Mouse (Mus musculus): Measurements from ENCODE around the gene Ksr2.
A peak's percentile ranks its signal among the peaks of the same experiment; 100 is the strongest.

Gene Ksr2

DNA sequence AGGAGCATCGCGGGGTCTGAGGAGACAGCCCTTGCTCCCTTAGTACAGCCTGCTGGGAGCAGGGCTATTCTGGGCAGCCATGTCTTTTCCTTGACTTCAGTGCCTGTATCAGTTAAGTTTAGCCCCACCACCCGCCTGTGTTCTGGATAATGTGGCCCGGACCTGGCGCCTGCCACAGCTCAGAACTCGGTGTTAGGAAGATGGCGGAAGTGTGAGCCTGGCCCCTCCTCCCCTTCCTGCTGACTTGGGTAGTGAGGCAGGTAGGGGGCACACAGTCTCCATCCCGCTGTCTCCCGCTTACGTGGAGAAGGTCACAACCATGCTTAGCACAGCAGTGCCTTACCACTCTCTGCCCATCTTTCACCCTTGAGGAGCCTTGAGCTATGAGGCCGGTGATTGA lies 68.2 kb downstream of the Ksr2 start:
- no peak for DNase-seq (ENCODE audit: low spot score in 2 of 2)

DNA sequence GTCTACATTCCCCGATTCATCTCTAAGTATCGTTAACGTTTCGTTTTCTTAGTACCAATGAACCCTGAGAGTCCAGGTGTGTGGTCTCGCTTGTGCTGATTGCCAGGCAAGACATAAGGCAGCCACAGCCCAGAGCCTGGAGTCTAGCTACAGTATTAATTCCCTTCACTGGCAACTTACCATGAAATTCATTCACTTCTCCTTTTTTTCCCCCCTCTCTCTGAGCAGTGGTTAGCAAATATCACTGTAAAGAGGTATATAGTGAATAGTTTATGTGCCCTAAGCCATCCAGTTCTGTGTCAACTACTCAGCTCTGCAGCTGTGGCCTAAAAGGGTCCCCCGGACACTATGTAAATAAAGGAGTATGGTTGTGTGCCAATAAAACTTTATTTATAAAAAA lies 71.6 kb downstream of the Ksr2 start:
- no peak for DNase-seq (ENCODE audit: low spot score in 2 of 2)

DNA sequence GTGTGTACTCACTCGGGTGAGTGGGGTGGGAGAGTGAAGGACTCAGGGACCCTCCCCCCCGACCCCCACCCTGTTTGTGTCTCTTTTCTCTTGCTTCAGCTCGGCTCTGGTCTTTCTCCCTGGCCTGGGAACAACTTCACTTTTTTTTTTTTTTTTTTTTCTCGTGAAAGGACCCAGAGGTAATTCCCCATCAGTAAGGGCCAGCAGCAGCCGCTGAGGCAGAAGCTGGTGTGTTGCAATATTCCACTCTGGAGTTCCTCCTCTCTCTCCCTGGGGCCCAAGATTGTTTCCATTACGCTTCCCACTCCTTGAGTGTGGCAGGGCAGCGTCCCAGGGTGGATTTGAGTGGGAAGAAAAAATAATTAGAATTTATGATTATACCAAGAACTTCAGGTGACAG lies 72.3 kb downstream of the Ksr2 start:
- no peak for DNase-seq (ENCODE audit: low spot score in 2 of 2)

DNA sequence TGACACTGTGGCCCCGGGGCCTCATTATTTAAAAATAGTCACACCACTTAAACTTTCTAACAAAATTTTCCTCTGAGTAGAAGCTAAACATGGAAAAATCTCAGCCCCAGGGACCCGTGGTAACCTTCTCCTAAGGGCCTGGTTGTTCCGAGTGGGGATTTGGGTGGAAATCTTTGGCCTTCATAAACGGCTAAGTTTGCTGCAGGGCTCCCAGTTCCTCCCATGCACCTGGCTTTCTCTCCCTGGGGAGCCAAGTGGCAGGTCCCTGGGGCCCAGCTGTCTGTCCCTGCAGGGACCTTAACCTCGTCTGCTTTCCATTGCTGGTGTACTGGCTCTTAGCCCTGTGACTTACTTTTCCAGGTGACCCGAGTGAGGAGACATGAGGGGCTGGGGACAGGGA lies 74.4 kb downstream of the Ksr2 start:
- DNase-seq (ENCODE audit: low spot score in 2 of 2): no peak

DNA sequence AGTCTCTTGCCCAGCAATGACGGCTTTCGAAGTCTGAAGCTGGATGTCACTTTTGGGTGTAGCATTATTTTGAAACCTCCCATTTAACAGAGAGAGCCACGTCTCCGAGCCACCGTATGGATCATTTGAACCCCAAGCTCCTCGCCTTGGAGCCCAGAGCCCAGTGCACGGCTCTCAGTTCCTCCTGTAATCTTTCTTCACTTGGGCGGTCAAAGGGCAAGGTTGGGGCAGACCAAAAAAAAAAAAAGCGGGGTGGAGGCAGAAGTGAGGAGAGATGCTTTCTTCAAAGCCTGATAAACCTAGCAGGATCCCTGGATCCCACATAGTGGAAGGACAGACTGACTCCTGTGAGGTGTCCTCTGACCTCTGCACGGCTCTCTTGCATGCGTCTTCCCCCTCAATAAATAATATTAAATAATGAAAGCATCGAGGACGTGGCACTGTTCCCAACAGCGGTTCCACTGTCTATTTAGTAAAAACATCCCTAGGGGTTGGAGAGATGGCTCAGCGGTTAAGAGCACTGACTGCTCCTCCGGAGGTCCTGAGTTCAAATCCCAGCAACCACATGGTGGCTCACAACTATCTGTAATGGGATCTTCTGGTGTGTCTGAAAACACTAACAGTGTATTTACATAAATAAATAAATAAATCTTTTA lies 75.0 kb downstream of the Ksr2 start:
- no peak for DNase-seq (ENCODE audit: low spot score in 2 of 2)

DNA sequence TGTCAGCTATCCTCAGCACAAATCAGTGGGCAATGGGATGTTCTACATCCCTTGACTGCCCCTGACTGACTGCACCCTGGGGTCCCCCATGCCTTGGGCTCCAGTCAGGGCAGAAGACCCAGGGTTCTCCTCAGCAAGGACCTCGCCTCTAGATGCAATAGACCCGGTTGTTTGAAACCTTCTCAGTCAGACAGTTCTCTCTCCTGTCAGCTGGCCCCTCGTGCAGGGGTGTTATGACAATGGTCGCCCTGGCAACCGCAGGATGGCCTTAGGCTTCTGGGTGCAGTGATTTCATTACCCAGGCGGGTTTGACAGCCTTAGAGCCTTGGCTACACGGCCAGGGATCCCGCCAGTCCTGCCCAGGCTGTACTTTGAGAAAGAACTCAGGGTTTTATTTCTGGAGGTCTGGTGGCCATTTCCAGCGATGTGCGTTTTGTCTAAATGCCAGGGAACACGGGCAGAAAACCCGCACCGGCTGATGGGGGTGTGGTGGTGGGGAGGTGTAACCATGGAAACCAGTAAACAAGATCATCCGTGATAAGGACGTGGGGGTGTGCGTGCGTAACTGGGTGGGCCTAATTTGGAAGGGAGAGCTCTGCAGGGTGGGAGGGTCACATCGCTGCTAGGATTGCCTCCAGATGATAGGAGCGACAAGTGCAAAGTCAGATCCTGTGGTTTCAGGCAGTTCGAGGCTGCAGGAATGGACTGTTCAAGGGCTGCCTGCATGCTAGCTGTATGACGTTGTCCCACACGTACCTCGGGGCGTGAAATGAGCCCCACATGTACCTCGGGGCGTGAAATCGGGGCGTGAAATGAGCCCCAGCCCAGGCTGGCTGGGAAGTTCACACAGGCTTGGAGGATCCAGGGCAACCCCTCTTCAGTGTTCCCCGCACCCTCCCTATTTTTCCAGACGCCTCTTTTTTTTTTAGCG lies 79.4 kb downstream of the Ksr2 start:
- peak; percentile 68 to 72 for DNase-seq (ENCODE audit: low spot score in 2 of 2)

DNA sequence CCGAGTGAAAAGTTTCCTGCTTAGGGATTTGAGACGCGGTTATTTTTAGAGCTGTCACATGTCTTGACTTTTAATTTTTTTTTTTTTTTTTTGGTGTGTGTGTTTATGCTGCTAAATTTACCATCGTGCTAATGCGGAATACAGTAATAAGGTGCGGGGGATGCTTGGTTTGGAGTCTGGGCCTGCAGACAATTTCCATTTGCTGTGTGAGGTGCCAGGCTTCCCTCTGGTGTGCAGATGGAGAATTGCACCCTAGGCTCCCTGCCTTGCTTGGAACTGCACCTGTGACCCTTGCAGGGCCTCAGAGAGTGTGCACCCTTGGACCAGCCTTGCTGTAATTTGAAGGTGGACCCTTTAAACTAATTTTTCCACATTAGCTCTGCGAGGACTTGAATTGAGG lies 80.1 kb downstream of the Ksr2 start:
- DNase-seq (ENCODE audit: low spot score in 2 of 2): peak; percentile 81 to 87

DNA sequence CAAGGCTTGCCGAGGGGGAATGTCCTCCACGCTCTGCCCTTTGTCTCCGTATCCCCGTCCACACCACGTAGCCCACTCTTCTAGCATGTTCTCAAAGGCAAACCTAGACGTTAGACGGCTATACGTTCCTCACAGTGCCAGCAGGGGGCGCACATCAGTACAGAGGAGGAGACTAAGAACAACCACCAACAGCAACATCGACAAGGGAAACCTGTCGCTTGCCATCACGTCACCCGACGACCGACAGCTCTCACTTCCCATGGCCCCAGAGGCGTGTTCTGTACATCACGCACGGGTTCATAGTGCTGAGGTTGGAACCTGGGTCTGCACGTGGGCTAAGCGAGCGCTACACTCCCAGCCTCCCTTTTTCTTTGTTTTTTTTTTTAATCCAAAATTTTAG lies 83.3 kb downstream of the Ksr2 start:
- no peak for DNase-seq (ENCODE audit: low spot score in 2 of 2)

DNA sequence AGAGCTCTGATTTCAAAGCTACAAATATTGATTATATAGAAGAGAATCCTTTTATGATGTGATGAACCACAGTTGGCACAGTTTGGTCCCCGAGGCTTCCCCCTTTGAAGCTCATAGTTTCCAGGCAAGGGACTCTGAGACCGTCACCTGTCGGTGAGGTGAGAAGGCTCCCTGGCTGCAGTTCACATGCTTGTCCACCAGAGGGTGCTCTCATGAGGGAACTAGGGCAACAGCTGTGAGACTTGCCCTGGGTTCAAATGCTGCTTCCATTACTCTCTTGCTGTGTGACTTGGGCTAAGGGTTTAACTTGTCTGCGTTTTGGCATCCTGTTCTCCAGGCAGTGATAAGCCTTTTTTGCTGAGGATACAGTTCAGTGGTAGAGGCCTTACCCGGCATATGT lies 88.8 kb downstream of the Ksr2 start:
- no peak for DNase-seq (ENCODE audit: low spot score in 2 of 2)

DNA sequence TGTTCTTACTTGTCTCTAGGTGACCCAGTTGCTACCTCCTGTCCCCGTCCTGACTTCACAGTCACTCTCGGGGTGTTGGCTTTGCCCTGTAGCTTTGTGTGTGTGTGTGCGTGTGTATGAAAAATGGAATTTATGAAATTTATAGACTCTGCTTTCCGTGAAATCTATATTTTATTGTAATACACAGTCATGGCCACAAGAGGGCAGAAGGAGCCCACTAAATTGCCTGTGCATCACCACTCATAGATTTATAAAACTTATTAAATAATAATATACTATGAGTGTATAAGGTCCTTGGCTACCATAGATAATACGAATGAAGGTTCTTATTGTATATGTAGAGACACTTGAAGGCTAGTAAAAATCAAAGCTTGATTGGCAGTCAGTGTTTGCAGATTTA lies 90.6 kb downstream of the Ksr2 start:
- DNase-seq (ENCODE audit: low spot score in 2 of 2): no peak

DNA sequence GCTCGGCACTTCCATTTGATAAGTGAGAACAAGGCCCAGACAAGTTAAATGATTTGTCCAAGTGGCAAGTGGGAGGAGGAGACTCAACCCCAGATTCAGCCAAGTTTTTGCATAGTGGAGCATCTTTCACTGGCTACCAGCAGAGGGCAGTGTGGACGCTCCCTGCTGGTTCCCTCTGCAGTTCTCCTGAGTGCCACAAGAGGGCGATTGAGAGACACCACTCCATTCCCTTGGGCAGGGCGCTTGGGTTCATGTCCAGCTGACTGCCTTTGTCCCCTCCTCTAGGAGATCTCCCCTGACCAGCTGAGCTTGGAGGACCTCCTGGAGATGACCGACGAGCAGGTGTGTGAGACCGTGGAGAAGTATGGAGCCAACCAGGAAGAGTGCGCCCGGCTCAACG lies 91.4 kb downstream of the Ksr2 start:
- DNase-seq (ENCODE audit: low spot score in 2 of 2): peak; percentile 77 to 80

DNA sequence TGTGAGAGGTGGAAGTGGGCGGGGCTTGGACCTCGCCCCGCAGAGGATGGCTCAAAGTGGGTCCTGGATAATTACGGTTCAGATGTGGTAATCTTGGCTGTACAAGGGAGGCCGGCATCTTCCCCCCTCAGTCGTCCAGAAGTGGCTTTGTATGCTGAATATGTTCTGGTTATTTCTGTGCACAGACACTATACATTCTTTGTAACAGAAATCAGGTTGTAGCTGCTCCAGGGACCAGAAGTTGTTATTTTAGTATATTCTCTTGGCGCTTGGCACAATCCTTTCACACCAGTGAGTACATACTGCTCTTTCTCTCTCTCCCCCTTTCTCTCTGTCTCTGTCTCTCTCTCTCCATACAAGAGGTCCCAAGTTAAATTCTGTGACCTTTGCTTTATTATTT lies 92.0 kb downstream of the Ksr2 start:
- no peak for DNase-seq (ENCODE audit: low spot score in 2 of 2)

DNA sequence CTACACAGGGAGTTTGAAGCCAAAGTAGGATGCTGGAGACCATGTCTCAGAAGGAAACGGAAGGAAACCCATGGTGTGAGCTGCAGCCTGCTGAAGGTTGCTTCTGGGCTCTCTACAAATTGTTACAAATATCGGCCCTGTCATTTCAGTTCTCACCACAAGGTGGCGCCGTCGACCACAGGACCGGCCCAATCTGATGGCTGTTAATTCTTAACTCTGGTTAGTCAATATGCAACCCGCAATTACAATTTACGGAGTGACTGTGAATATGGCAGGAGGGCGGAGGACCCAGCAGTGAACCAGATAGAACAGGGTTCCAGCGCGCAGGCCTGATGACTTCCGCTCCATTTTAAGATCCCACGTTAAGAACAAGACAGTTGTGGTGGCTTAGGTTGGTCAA lies 92.6 kb downstream of the Ksr2 start:
- DNase-seq (ENCODE audit: low spot score in 2 of 2): peak; percentile 67

DNA sequence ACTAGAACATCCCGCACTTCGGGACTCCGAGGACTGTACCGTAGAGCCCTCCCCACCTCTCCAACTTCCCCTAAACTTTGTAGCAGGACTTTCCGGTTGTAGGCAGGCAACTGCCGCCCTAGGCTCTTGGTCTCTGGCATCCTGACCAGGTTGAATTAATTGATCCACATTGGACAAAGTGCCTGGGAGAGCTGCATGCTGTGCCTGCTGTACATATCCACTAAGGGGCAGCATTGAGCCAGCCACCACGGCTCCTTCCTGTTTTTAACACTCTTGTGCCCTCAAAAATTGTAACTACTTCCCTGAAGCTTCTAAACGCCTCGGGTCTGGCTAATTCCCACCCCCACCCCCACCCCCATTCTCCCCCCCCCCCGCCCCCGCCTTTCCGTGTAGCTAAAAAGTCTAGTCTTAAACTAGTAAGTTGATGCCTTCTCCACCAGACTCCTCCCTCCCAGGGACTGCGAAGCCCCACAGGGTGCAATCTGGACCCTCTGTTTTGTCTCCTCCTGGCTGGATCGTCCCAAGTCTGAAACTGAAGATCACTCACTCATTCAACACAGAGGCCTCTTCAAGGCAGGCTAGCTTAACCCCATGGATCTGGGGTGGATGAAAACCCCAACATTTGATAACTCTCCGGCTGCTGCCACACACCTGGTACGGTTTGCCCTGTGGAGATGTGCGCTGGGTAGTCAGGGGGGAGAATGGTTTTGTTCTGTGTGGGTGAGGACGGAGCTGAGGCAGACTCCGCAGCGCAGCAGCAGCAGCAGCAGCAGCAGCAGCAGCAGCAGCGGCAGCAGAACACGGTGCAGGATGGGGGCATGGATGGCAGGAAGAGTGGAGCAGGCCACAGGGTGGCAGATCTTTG lies 95.9 kb downstream of the Ksr2 start:
- DNase-seq (ENCODE audit: low spot score in 2 of 2): peak; percentile 47 to 61

DNA sequence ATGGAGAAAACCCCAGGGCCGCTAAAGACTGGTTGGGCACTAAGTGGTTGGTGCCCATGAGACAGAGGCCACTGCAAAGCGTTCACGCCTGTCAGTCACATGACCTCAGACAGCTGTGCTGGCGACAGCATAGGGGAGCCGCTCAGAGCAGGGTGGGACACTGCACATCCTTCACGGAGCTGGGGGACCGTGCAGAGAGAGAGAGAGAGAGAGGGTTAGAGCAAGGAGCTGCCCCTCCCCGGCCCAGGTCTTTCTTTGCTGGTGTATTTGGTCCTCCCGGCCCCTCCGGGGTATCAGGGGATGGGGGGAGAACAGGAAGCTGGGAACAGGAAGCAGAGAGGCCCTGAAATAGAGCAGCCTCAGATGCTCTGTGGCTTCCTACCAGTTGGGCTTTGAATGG lies 97.1 kb downstream of the Ksr2 start:
- DNase-seq (ENCODE audit: low spot score in 2 of 2): no peak

DNA sequence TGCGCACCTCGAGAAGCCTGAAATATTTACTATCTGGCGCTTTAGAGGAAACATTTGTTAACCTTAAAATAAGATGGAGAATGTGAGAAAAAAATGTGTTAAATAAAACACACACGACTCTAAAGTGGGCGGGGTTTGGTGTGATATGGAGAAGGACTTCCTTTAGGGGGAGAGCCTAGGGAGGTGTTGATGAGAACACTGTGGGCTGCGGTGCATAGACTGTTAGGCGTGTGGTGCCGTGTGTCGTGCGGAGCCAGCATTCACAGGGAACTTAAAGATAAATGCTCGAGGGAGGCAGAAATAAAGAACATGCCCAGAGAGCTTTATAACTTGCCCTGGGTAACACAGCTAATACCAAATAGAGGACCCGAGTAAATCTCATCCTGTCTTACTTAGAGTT lies 101.6 kb downstream of the Ksr2 start:
- peak in 1 of 2 experiments; percentile 38 for DNase-seq (ENCODE audit: low spot score in 2 of 2)

DNA sequence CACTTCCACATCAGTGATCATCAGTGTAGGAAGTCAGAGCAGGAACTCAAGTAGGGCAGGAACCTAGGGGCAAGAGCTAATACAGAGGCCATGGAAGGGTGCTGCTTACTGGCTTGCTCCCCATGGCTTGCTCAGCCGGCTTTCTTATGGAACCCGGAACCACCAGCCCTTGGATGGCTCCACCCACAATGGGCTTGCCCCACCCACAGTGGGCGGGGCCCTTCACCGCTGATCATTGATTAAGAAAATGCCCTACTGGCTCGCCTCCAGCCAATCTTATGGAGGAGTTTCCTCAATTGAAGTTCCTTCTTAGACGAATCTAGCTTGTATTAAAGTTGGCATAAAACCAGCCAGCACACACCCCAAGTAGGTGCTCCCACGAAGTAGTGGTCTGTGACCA lies 102.1 kb downstream of the Ksr2 start:
- DNase-seq (ENCODE audit: low spot score in 2 of 2): no peak

DNA sequence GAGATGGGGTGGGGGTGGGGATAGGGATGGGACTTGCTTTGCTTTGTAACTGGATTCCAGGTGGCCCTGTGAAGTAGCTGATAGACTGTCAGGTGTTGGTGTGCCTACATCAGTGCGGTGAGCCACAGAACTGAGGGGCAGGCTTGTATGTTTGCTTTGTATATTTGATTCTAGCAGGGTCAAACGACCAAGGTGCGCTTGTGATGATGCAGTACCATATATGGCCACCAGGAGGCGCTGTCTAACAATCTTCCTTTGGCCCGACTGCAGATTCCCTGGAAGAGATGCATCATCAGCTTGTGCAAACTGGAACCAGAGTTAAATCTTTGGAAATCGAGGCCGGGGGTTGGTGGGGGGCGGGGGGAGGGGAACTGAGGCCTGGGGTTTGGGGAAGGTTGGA lies 102.8 kb downstream of the Ksr2 start:
- DNase-seq (ENCODE audit: low spot score in 2 of 2): peak; percentile 76 to 78

DNA sequence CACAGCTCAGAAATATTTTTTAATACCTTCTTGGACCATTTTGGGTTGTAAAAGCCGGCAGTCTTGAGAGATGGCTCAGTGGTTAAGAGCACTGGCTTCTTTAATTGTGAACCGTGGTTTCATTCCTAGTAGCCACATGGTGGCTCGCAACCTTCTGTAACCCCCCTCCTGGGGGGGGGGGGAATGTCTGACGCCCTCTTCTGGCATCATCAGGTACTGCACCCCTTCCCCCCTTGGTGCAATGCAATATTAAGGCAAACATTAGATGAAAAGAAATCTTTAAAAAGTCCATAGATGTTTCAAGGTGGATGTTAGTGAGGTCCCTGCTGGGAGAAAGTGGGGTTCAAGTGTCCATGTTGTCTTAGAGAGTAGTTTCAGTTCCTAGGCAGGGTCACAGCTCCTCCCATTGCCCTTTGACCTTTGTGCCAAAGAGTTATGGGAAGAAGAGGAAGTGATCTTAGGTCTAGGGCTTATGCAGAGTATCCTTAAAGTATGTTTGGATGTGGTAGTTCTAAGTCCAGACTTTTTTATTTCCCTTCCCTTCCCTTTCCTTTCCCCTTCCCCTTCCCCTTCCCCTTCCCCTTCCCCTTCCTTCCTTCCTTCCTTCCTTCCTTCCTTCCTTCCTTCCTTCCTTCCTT lies 106.2 kb downstream of the Ksr2 start:
- DNase-seq (ENCODE audit: low spot score in 2 of 2): no peak

DNA sequence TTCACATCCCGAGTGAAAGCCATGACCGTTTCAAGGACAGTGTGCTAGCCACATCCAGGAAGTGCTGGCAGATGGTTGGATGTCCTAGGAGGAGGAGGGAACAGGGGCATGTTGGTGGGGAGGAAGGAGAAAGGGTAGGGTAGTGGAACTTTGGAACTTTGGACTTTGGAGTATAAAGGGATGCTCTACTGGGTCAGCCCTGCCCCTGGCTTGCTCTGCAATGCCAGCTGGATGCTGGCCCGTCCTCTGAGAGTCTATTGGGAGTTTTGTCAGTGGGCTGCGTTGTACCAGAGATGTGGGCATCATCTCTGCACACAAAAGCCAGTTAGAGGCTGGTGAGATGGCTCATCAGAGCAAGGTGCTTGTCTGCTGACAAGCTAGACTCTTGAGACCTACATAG lies 107.4 kb downstream of the Ksr2 start:
- no peak for DNase-seq (ENCODE audit: low spot score in 2 of 2)

DNA sequence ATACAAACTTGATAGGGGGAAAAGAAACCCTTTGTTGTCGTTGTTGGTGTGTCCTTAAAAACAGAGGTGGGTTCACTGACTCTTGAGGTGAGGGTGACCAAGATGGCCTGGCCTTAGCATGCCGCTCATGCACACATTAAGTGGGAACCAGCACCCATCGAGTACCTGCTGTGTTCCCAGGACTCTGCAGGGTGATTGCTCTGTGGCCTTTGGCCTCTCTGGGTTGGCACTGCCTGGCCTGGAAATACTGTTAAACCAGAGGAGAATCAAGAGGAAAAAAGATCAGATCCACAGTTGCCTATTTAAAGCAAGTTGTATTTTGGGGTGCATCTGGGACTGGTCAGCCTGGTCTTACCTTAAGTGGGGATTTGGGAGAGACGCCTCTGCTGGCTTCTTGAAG lies 107.9 kb downstream of the Ksr2 start:
- DNase-seq (ENCODE audit: low spot score in 2 of 2): no peak

DNA sequence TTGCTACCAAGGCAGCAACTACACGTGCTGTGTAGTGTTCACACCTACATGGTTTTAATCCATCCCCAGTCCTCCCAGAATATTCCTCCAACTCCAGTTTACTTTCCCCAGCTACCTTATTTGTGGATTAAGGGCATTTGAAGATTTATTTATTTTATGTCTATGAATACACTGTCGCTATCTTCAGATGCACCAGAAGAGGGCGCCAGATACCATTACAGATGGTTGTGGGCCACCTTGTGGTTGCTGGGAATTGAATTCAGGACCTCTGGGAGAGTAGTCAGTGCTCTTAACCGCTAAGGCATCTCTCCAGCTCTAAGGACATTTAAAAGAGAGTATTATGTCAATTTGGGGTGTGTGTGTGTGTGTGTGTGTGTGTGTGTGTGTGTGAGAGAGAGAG lies 108.7 kb downstream of the Ksr2 start:
- no peak for DNase-seq (ENCODE audit: low spot score in 2 of 2)
